Mouse (Mus musculus): ENCODE results near the gene Slc10a2. TPM values are rescaled to one million over a fixed set of nuclear protein-coding genes. Genes with fewer than 3 reads are reported as not detected.
"Not testable (repeated sequence)": the region's sequence is repeated elsewhere in the genome, so short reads cannot be mapped to it uniquely, and the experiment has no call there.

The Slc10a2 gene
- total and polyA plus RNA-seq, 3 experiments, result not detected

- H3K9me3 ChIP-seq (replicated peaks; ENCODE audit: insufficient read depth, low read length), result no peaks in the 10 kb centered on the region
- TF ChIP-seq EP300 (IDR thresholded peaks at IDR 0.05; ENCODE audit: low read depth in 1 of 2, low read length in 2 of 2) (no peak), E2F4 (IDR thresholded peaks at IDR 0.05; ENCODE audit: borderline replicate concordance, low read depth, low read length) (no peak), MEF2A (IDR thresholded peaks at IDR 0.05; ENCODE audit: extremely low read depth, insufficient replicate concordance, low read depth, low read length, poor library complexity, severe bottlenecking) (no peak), SIN3A (IDR thresholded peaks at IDR 0.05; ENCODE audit: low read length) (no peak), MXI1 (IDR thresholded peaks at IDR 0.05; ENCODE audit: low read depth, low read length) (no peak), ETS1 (IDR thresholded peaks at IDR 0.05; ENCODE audit: low read depth, low read length) (no peak), MYC (IDR thresholded peaks at IDR 0.05; ENCODE audit: low read depth, low read length) (no peak), ZKSCAN1 (IDR thresholded peaks at IDR 0.05; ENCODE audit: low read depth, low read length) (no peak), ZC3H11A (IDR thresholded peaks at IDR 0.05; ENCODE audit: low read depth, low read length) (no peak), HCFC1 (IDR thresholded peaks at IDR 0.05; ENCODE audit: low read depth, low read length) (no peak), ELF1 (IDR thresholded peaks at IDR 0.05; ENCODE audit: low read depth, low read length) (no peak)
- H3K4me3 ChIP-seq (ENCODE audit: control insufficient read depth in 1 of 2, insufficient read depth in 1 of 2, low read depth in 2 of 2, low read length in 2 of 2), result no peak overlapping the region
- DNase-seq (ENCODE audit: low read depth, low spot score), result no peak
- no peaks in the 10 kb centered on the region for H3K36me3 ChIP-seq (ENCODE audit: control insufficient read depth in 1 of 2, insufficient read depth in 2 of 2, low read length in 2 of 2)
- no peaks in the 10 kb centered on the region for H3K27me3 ChIP-seq (ENCODE audit: control insufficient read depth in 1 of 2, insufficient read depth in 2 of 2, low read length in 2 of 2)
- H3K79me2 ChIP-seq (ENCODE audit: control insufficient read depth, insufficient read depth, low read length, poor library complexity), result no peaks in the 10 kb centered on the region
- H3K27ac ChIP-seq (ENCODE audit: control insufficient read depth, low read depth, low read length), result no peak overlapping the region
- H3K9ac ChIP-seq (ENCODE audit: control insufficient read depth, low read depth, low read length, poor library complexity, severe bottlenecking), result no peak overlapping the region
- no peaks in the 10 kb centered on the region for H3K4me1 ChIP-seq (ENCODE audit: control insufficient read depth in 1 of 2, insufficient read depth in 2 of 2, low read length in 2 of 2)
Observed at GRCm38 (mm10) chr8:5073654-5074293, 31.4 kb downstream of the Slc10a2 start.

DNA sequence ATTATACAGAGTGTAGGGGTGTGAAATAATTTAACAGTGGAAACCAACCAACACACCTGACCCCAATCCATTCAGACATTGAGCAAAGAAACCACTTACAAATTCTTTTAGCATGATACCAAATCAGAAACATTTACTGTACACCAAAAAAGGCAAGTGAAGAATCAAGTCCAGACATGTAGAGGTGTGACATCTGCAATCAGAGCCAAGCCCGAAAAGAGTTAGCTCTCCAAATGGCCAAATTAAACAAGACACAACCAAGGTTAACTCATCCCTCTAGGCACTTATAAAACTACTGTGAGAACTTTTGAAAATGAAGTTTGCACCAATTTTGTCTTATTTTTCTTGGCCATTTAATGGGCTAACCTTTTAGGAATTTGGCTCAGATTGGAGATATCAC, 46.3 kb downstream of the Slc10a2 start:
- no peak for DNase-seq (ENCODE audit: low read depth, low spot score)
- Histone ChIP-seq H3K4me1 (ENCODE audit: control insufficient read depth in 1 of 2, insufficient read depth in 2 of 2, low read length in 2 of 2) (no peaks in the 10 kb centered on the region), H3K9ac (ENCODE audit: control insufficient read depth, low read depth, low read length, poor library complexity, severe bottlenecking) (no peak overlapping the region), H3K9me3 (replicated peaks; ENCODE audit: insufficient read depth, low read length) (no peaks in the 10 kb centered on the region), H3K27ac (ENCODE audit: control insufficient read depth, low read depth, low read length) (no peak overlapping the region), H3K36me3 (ENCODE audit: control insufficient read depth in 1 of 2, insufficient read depth in 2 of 2, low read length in 2 of 2) (no peaks in the 10 kb centered on the region), H3K27me3 (ENCODE audit: control insufficient read depth in 1 of 2, insufficient read depth in 2 of 2, low read length in 2 of 2) (no peaks in the 10 kb centered on the region), H3K79me2 (ENCODE audit: control insufficient read depth, insufficient read depth, low read length, poor library complexity) (no peaks in the 10 kb centered on the region), H3K4me3 (ENCODE audit: control insufficient read depth in 1 of 2, insufficient read depth in 1 of 2, low read depth in 2 of 2, low read length in 2 of 2) (no peak overlapping the region)
- TF ChIP-seq CHD1 (IDR thresholded peaks at IDR 0.05; ENCODE audit: low read depth, low read length) (no peak), ZKSCAN1 (IDR thresholded peaks at IDR 0.05; ENCODE audit: low read depth, low read length) (no peak), USF1 (IDR thresholded peaks at IDR 0.05; ENCODE audit: low read depth, low read length) (no peak), MXI1 (IDR thresholded peaks at IDR 0.05; ENCODE audit: low read depth, low read length) (no peak), MAZ (IDR thresholded peaks at IDR 0.05; ENCODE audit: low read depth, low read length) (no peak), NRF1 (IDR thresholded peaks at IDR 0.05; ENCODE audit: insufficient read depth, low read depth, low read length, poor library complexity, severe bottlenecking) (no peak), TAL1 (IDR thresholded peaks at IDR 0.05; ENCODE audit: low read length) (no peak)

DNA sequence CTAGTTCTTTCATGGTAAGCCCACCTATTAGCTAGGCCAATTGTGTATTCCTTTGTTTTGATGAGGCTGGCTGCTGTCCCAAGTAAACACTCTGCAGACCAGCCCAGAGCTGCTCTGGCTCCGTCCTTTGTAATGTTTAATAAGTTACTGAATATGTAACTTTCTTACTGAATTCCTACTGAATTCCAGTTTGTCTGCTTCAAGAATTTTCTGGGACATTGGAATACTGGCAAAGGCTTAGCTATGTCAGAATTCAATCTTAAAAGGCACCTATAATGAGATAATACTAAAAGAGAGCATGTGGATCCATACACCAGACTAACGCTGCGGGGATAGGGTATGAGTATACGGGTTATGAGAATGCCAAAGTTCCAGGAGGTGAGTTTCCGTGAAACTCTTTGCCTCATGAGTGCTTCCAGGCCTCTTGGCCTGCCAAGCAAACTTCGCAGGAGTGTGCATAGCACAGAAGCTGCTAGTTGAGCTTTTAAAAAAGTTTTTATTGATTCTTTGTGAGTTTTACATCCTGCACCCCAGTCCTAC, 60.7 kb downstream of the Slc10a2 start:
- H3K27me3 ChIP-seq (ENCODE audit: control insufficient read depth in 1 of 2, insufficient read depth in 2 of 2, low read length in 2 of 2); H3K79me2 ChIP-seq (ENCODE audit: control insufficient read depth, insufficient read depth, low read length, poor library complexity); H3K9me3 ChIP-seq (replicated peaks; ENCODE audit: insufficient read depth, low read length); DNase-seq (ENCODE audit: low read depth, low spot score); H3K36me3 ChIP-seq (ENCODE audit: control insufficient read depth in 1 of 2, insufficient read depth in 2 of 2, low read length in 2 of 2); H3K4me1 ChIP-seq (ENCODE audit: control insufficient read depth in 1 of 2, insufficient read depth in 2 of 2, low read length in 2 of 2); H3K9ac ChIP-seq (ENCODE audit: control insufficient read depth, low read depth, low read length, poor library complexity, severe bottlenecking); H3K4me3 ChIP-seq (ENCODE audit: control insufficient read depth in 1 of 2, insufficient read depth in 1 of 2, low read depth in 2 of 2, low read length in 2 of 2); H3K27ac ChIP-seq (ENCODE audit: control insufficient read depth, low read depth, low read length): not testable (repeated sequence)

Measured in MEL (cell line).